Mouse (Mus musculus) heart, embryonic 14.5 days (tissue): ENCODE results near the gene Mthfd2l. TPM values are rescaled to one million over a fixed set of nuclear protein-coding genes. Genes with fewer than 3 reads are reported as not detected.
A peak's percentile ranks its signal among the peaks of the same experiment; 100 is the strongest.

ENCODE experiments used
- ATAC-seq: fragments of 200-750 bp; cut with Nextera tagmentation; 2 replicates; pipeline ENCODE4 v1.8.0; 2017; ENCODE audit warnings: low read depth, moderate TSS enrichment; ENCODE audit not compliant: insufficient number of reproducible peaks, insufficient read depth, low FRiP score
- H3K27ac ChIP-seq, 2 experiments: fragments of 200-500 bp in 1 of 2; fragments of 300-500 bp in 1 of 2; sonication (generic) in 1 of 2; replicated peaks in 1 of 2; 2 replicates each; pipeline ENCODE4 v1.5.1; 2012 to 2014; ENCODE audit warnings: low read depth in 2 of 2, low read length in 2 of 2, control low read depth in 1 of 2, mild to moderate bottlenecking in 1 of 2, mixed read lengths in 1 of 2; ENCODE audit not compliant: control insufficient read depth in 1 of 2, insufficient read depth in 1 of 2
- H3K27me3 ChIP-seq: fragments of 300-500 bp; sonication (generic); 2 replicates; pipeline ENCODE4 v1.6.1; 2014; ENCODE audit warnings: mild to moderate bottlenecking, low read length, control low read depth; ENCODE audit not compliant: control insufficient read depth, insufficient read depth
- H3K36me3 ChIP-seq: fragments of 300-500 bp; sonication (generic); 2 replicates; pipeline ENCODE4 v1.6.1; 2014; ENCODE audit warnings: mild to moderate bottlenecking, control low read depth, low read length, mixed read lengths; ENCODE audit not compliant: control insufficient read depth, insufficient read depth
- H3K4me1 ChIP-seq, 2 experiments: fragments of 200-500 bp in 1 of 2; fragments of 300-500 bp in 1 of 2; sonication (generic) in 1 of 2; 2 replicates each; pipeline ENCODE4 v1.6.1; 2012 to 2014; ENCODE audit warnings: low read length in 2 of 2, control low read depth in 1 of 2, mixed read lengths in 1 of 2; ENCODE audit not compliant: control insufficient read depth in 2 of 2, insufficient read depth in 2 of 2
- H3K4me2 ChIP-seq: fragments of 300-500 bp; sonication (generic); 2 replicates; pipeline ENCODE4 v1.6.1; 2014; ENCODE audit warnings: mild to moderate bottlenecking, low read length
- H3K4me3 ChIP-seq, 2 experiments: fragments of 200-500 bp in 1 of 2; fragments of 300-500 bp in 1 of 2; sonication (generic) in 1 of 2; 2 replicates each; pipeline ENCODE4 v1.5.1; 2012 to 2014; ENCODE audit warnings: low read length in 2 of 2, mild to moderate bottlenecking in 2 of 2, control low read depth in 1 of 2, low read depth in 1 of 2, moderate library complexity in 1 of 2; ENCODE audit not compliant: control insufficient read depth in 1 of 2, insufficient read depth in 1 of 2
- H3K9ac ChIP-seq: fragments of 300-500 bp; sonication (generic); 2 replicates; pipeline ENCODE4 v1.6.1; 2014; ENCODE audit warnings: mild to moderate bottlenecking, low read length
- H3K9me3 ChIP-seq: fragments of 300-500 bp; sonication (generic); 2 replicates; pipeline ENCODE4 v1.6.1; 2016; ENCODE audit warnings: low read length, control low read depth; ENCODE audit not compliant: control insufficient read depth
- WGBS: fragments of 180-500 bp; shearing (Covaris S2); extraction: QIAGEN DNeasy Blood & Tissue Kit; methylation state at CpG from one replicate; pipeline ENCODE4 v1.1.7; 2014; 5-methylcytosine and 5-hydroxymethylcytosine counted together
- polyA plus RNA-seq: library from polyadenylated mRNA; unstranded; fragments of >200 nt; fragmentation: Nextera tagmentation; extraction: Ambion mirVana; gene quantifications from 2 replicates; pipeline ENCODE4 v1.2.1, GENCODE M21; 2014

Mthfd2l gene
- 34.6 and 35.5 TPM in 2 replicates for polyA plus RNA-seq

GRCm38 (mm10) chr5:90930971-90931851 is at the start of gene Mthfd2l:
TSS of gene Mthfd2l (plus strand) at chr5:90931117.
- ATAC-seq = peak; percentile 98
- peak within 1 kb of the TSS; percentile 71 for H3K4me2 ChIP-seq
- peaks cover 16% of the 10 kb centered on the region; the same call in 1 of the 2 replicates for H3K36me3 ChIP-seq
- peak within 1 kb of the TSS; percentile 82 to 85 for H3K4me3 ChIP-seq
- peak within 1 kb of the TSS; percentile 91 for H3K9ac ChIP-seq
- WGBS = under 1% methylated on average over 64 of the region's 79 CpGs
- H3K27ac ChIP-seq = peak within 1 kb of the TSS; percentile 94 to 96
- no peaks in the 10 kb centered on the region for H3K27me3 ChIP-seq
- peaks cover 2 to 14% of the 10 kb centered on the region in 2 experiments for H3K4me1 ChIP-seq
- H3K9me3 ChIP-seq = no peaks in the 10 kb centered on the region

- Histone ChIP-seq H3K9ac (no peak overlapping the region), H3K4me1 (peaks cover 0 to 13% of the 10 kb centered on the region in 2 experiments; a peak in 2 of 4 replicates), H3K27ac (no peak overlapping the region), H3K9me3 (no peaks in the 10 kb centered on the region), H3K27me3 (no peaks in the 10 kb centered on the region), H3K36me3 (no peaks in the 10 kb centered on the region), H3K4me2 (no peak overlapping the region), H3K4me3 (no peak overlapping the region)
- no peak for ATAC-seq
- 84% methylated on average over 5 of the region's 5 CpGs for WGBS
Observed at GRCm38 (mm10) chr5:90881682-90882081, 49.2 kb upstream of the Mthfd2l start.

DNA sequence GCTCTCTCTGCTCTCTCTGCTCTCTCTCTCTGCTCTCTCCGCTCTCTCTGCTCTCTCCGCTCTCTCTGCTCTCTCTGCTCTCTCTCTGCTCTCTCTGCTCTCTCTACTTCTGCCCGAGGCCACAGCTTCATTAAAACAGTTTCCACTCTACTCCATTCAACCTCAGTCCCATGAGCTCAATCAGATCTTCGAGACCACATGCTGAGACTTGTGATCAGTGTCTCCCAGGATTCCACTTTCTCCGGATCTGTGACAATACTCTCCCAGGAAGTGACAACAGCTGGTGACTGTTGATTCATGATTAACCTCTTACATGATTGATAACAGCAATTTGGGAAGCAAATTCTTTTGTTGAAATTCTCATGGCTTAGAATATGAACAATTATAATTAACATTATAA is 48.8 kb upstream of the Mthfd2l start:
- Histone ChIP-seq H3K27ac (no peak overlapping the region), H3K9ac (no peak overlapping the region), H3K4me1 (peaks cover 0 to 10% of the 10 kb centered on the region in 2 experiments; a peak in 2 of 4 replicates), H3K4me2 (no peak overlapping the region), H3K27me3 (no peaks in the 10 kb centered on the region), H3K36me3 (no peaks in the 10 kb centered on the region), H3K4me3 (no peak overlapping the region), H3K9me3 (no peaks in the 10 kb centered on the region)
- 87% methylated on average over 5 of the region's 5 CpGs for WGBS
- ATAC-seq = no peak

DNA sequence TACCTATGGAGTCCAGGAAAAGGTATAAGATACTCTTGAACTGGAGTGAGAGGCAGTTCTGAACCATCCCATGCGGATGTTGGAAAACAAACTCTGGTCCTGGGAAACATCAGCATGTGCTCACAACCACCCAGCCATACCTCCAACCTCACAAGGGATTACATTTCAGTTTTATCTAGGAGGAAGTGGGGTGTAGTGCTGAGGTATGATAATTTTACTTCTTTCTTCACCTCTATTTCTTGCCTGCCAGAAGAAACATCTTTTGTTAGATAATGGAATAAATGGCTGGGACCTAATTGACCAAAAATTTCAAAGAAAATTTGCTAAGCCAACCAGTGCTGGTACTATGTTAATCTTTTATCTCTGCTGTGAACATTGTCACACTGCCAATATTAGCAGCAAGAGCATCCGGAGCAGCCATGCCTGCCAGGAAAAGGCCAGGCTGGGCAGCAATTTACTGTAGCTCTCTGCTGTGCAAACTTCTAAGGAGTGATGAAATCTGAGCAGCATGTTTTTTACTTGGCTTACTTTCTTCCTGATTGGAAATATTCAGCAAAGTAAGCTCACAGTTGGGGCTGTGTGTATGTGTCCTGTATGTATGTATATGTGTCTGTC is 46.2 kb upstream of the Mthfd2l start:
- Histone ChIP-seq H3K27me3 (no peaks in the 10 kb centered on the region), H3K9me3 (no peaks in the 10 kb centered on the region), H3K4me1 (peaks cover 0 to 15% of the 10 kb centered on the region in 2 experiments; a peak in 2 of 4 replicates), H3K27ac (no peak overlapping the region; a peak in 1 of 4 replicates), H3K9ac (no peak overlapping the region), H3K4me3 (no peak overlapping the region), H3K36me3 (no peaks in the 10 kb centered on the region), H3K4me2 (no peak overlapping the region)
- ATAC-seq = peak; percentile 59
- 24% methylated on average over 2 of the region's 2 CpGs for WGBS

GRCm38 (mm10) chr5:90888661-90889060 is 42.3 kb upstream of the Mthfd2l start:
- H3K4me2 ChIP-seq = no peak overlapping the region
- H3K27me3 ChIP-seq = no peaks in the 10 kb centered on the region
- no peak overlapping the region for H3K4me3 ChIP-seq
- no peaks in the 10 kb centered on the region for H3K9me3 ChIP-seq
- WGBS = 78% methylated on average over 5 of the region's 5 CpGs
- H3K4me1 ChIP-seq = peaks cover 7 to 21% of the 10 kb centered on the region in 2 experiments
- no peak overlapping the region for H3K27ac ChIP-seq
- H3K9ac ChIP-seq = no peak overlapping the region
- no peak for ATAC-seq
- H3K36me3 ChIP-seq = no peaks in the 10 kb centered on the region

DNA sequence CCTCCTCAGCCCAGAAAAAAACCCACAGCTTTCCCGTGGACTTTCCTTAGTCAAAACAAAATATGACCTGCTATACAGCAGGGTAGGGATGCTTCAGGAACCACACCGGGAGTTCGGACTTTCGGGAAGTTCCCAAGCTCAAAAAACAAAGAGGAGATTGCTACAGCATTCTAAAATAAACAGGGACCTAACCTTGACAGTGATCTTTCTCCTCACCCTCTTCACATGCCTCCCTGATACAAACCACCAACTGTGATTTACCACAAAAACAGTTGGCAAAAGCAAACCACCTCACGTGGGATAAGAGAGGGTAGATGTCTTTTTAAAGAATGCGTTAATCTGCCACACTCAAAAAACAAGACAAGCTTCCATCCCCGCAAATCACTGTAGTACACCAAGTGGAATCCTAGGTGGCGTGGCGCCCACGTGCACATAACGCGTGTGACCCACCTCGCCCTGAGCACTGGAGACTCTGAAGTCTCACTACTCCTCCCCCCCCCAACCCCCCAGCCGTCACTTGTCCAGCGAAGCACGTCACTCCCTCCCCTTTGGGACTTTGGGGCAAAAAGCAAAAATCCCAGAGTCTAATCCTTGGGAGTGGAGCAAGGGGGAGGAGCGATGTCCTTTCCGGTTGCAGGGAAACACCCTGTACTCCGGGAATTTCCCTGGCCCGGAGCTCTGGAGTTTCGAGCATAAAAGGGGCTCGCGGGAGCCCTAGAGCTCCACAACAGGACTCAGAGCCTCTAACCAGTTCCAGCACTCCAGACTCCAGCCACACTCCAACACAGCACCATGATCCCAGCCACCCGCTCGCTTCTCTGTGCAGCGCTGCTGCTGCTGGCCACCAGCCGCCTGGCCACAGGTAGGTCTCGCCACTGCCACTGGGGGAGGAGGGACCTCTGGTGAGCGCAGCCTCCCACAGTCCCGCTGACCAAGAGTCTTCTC is 40.1 kb upstream of the Mthfd2l start, which contains the start of gene Cxcl1:
Cxcl1 (plus strand) TSS at position 723 of the 945 bp plus-strand sequence.
- Histone ChIP-seq H3K9me3 (no peaks in the 10 kb centered on the region), H3K4me1 (peaks cover 7 to 11% of the 10 kb centered on the region in 2 experiments; a peak in 3 of 4 replicates), H3K27ac (no peak within 1 kb of the TSS), H3K4me2 (peak within 1 kb of the TSS; percentile 90), H3K36me3 (no peaks in the 10 kb centered on the region), H3K27me3 (no peaks in the 10 kb centered on the region), H3K9ac (peak within 1 kb of the TSS; percentile 72), H3K4me3 (peak within 1 kb of the TSS; percentile 56)
- ATAC-seq = peak; percentile 72; the same call in 1 of the 2 replicates
- WGBS = 13% methylated on average over 30 of the region's 30 CpGs

DNA sequence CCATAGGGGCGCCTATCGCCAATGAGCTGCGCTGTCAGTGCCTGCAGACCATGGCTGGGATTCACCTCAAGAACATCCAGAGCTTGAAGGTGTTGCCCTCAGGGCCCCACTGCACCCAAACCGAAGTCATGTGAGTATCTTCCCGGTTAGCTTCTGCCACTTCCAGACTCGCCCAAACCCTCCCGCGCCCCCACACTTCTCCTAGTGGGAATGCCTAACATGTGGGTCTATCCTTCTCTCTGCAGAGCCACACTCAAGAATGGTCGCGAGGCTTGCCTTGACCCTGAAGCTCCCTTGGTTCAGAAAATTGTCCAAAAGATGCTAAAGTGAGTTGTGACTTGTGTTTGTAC is 39.5 kb upstream of the Mthfd2l start:
- H3K9me3 ChIP-seq = no peaks in the 10 kb centered on the region
- peak overlapping the region; percentile 72 for H3K9ac ChIP-seq
- 28% methylated on average over 10 of the region's 10 CpGs for WGBS
- ATAC-seq = no peak
- H3K27ac ChIP-seq = no peak overlapping the region
- no peaks in the 10 kb centered on the region for H3K36me3 ChIP-seq
- no peaks in the 10 kb centered on the region for H3K27me3 ChIP-seq
- H3K4me2 ChIP-seq = peak overlapping the region; percentile 90
- peak overlapping the region; percentile 56 for H3K4me3 ChIP-seq
- H3K4me1 ChIP-seq = peaks cover 7 to 11% of the 10 kb centered on the region in 2 experiments; a peak in 3 of 4 replicates
